Mouse (Mus musculus) thymus, adult 2 months (tissue): ENCODE measurements at regions not wholly inside any gene's neighbourhood (a gene's known extent, or its start where the extent isn't known, plus 50 kb on each side); places are given as distances from the start of the nearest gene placed in this dataset.

Experiments
- CTCF ChIP-seq: fragments of 200-500 bp; IDR thresholded peaks from 2 replicates; pipeline ENCODE4 v1.5.1; 2012; ENCODE audit warnings: mild to moderate bottlenecking, control low read depth, low read length, moderate library complexity, borderline replicate concordance; ENCODE audit not compliant: control insufficient read depth, poor library complexity, insufficient read depth; ENCODE audit errors: extremely low read depth
- POLR2A ChIP-seq: fragments of 200-500 bp; IDR thresholded peaks from 2 replicates; pipeline ENCODE4 v1.6.1; 2012; ENCODE audit warnings: mild to moderate bottlenecking, low read length, control low read depth, moderate library complexity; ENCODE audit not compliant: control insufficient read depth, poor library complexity, insufficient read depth; ENCODE audit errors: extremely low read depth

- no peak for TF ChIP-seq POLR2A
- no peak for TF ChIP-seq CTCF
Observed at GRCm38 (mm10) chr1:51538836-51539235, 60.6 kb upstream of the Nabp1 start.
